Mouse (Mus musculus) limb, embryonic 14.5 days (tissue): ENCODE data around the gene Ttc1. TPM values are rescaled to one million over a fixed set of nuclear protein-coding genes. Genes with fewer than 3 reads are reported as not detected.

Experiments
- ATAC-seq: fragments of 200-750 bp; cut with Nextera tagmentation; 2 replicates; pipeline ENCODE4 v1.8.0; 2017; ENCODE audit warnings: low read depth, moderate number of reproducible peaks, moderate TSS enrichment; ENCODE audit not compliant: low FRiP score
- DNase-seq: peaks from one replicate; pipeline ENCODE4 v3.0.0-alpha.2; 2015; ENCODE audit warnings: low spot score
- H3K27ac ChIP-seq: fragments of 300-500 bp; sonication (generic); replicated peaks from 2 replicates; pipeline ENCODE4 v1.5.1; 2014; ENCODE audit warnings: low read depth, mild to moderate bottlenecking, low read length, moderate library complexity, mixed read lengths
- H3K27me3 ChIP-seq: fragments of 300-500 bp; sonication (generic); 2 replicates; pipeline ENCODE4 v1.6.1; 2014; ENCODE audit warnings: low read length, mixed read lengths; ENCODE audit not compliant: control insufficient read depth, insufficient read depth
- H3K36me3 ChIP-seq: fragments of 300-500 bp; sonication (generic); 2 replicates; pipeline ENCODE4 v1.6.1; 2014; ENCODE audit warnings: mild to moderate bottlenecking, low read length, moderate library complexity, mixed read lengths; ENCODE audit not compliant: control insufficient read depth, insufficient read depth
- H3K4me1 ChIP-seq: fragments of 300-500 bp; sonication (generic); 2 replicates; pipeline ENCODE4 v1.6.1; 2014; ENCODE audit warnings: antibody characterized with exemption, low read length, mixed read lengths; ENCODE audit not compliant: control insufficient read depth, insufficient read depth
- H3K4me2 ChIP-seq: fragments of 300-500 bp; sonication (generic); replicated peaks from 2 replicates; pipeline ENCODE4 v1.6.1; 2014; ENCODE audit warnings: low read depth, mild to moderate bottlenecking, low read length, moderate library complexity; ENCODE audit not compliant: severe bottlenecking
- H3K4me3 ChIP-seq: fragments of 300-500 bp; sonication (generic); replicated peaks from 2 replicates; pipeline ENCODE4 v1.5.1; 2014; ENCODE audit warnings: low read length
- H3K9ac ChIP-seq: fragments of 300-500 bp; sonication (generic); 2 replicates; pipeline ENCODE4 v1.6.1; 2014; ENCODE audit warnings: mild to moderate bottlenecking, low read depth, low read length, moderate library complexity; ENCODE audit not compliant: severe bottlenecking
- H3K9me3 ChIP-seq: fragments of 300-500 bp; sonication (generic); 2 replicates; pipeline ENCODE4 v1.6.1; 2016; ENCODE audit warnings: low read length; ENCODE audit not compliant: control insufficient read depth
- POLR2A ChIP-seq: fragments of 200-500 bp; IDR thresholded peaks from 2 replicates; pipeline ENCODE4 v1.8.0; 2012; ENCODE audit warnings: inconsistent platforms, mild to moderate bottlenecking, moderate library complexity, borderline replicate concordance; ENCODE audit not compliant: insufficient read depth, insufficient read length; ENCODE audit errors: extremely low read depth
- WGBS: fragments of 180-500 bp; shearing (Covaris S2); extraction: QIAGEN DNeasy Blood & Tissue Kit; methylation state at CpG from one replicate; pipeline ENCODE4 v1.1.7; 2014; 5-methylcytosine and 5-hydroxymethylcytosine counted together
- polyA plus RNA-seq, 2 experiments: library from polyadenylated mRNA; depleted of rRNA in 1 of 2; stranded (reverse) in 1 of 2; unstranded in 1 of 2; fragments of >200 nt; fragmentation: Nextera tagmentation in 1 of 2; extraction: Ambion mirVana in 1 of 2; gene quantifications; 2 replicates each; pipeline versions ENCODE4 v1.2.1 to v1.2.3; 2012 to 2014

Gene Ttc1
- polyA plus RNA-seq, 2 experiments, result 40.8 to 66.3 TPM

DNA sequence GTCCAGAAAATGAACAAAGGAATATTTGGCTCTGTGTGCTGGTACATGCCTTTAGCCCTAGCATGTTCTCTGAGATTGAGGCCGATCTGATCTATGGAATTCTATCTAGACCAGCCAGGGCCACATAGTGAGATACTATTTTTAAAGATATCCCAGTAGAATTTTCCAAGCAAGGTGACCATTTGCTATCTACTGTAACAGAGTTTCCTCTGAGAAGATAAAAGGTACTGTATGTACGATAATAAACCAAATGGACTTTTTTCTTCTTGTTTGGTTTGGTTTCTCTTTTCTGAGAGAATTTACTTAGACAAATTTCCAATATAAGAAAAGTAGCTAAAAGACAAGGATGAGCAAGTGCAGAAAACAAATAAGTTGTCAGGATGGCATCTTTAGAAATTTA is 39.4 kb downstream of the Ttc1 start:
- no peak overlapping the region for H3K9ac ChIP-seq
- no peak for TF ChIP-seq POLR2A
- 93% methylated on average over 2 of the region's 2 CpGs for WGBS

GRCm38 (mm10) chr11:43705751-43706150 is 42.1 kb downstream of the Ttc1 start:
- WGBS, result 94% methylated on average over 10 of the region's 10 CpGs
- Histone ChIP-seq H3K27me3 (no peaks in the 10 kb centered on the region), H3K4me3 (no peak overlapping the region), H3K27ac (no peak overlapping the region), H3K4me1 (no peaks in the 10 kb centered on the region), H3K4me2 (no peak overlapping the region), H3K9me3 (no peaks in the 10 kb centered on the region), H3K36me3 (peaks cover 39% of the 10 kb centered on the region), H3K9ac (no peak overlapping the region)
- no peak for ATAC-seq
- DNase-seq, result no peak
- no peak for TF ChIP-seq POLR2A

More for the DNA sequence above, 39.4 kb downstream of the Ttc1 start:
- DNase-seq, result no peak
- Histone ChIP-seq H3K36me3 (peaks cover 30% of the 10 kb centered on the region), H3K4me3 (no peak overlapping the region), H3K4me1 (no peaks in the 10 kb centered on the region), H3K9me3 (no peaks in the 10 kb centered on the region), H3K27me3 (no peaks in the 10 kb centered on the region), H3K27ac (no peak overlapping the region), H3K4me2 (no peak overlapping the region)
- ATAC-seq, result no peak

- 84% methylated on average over 1 of the region's 1 CpGs for WGBS
- Histone ChIP-seq H3K4me2 (no peak overlapping the region), H3K27me3 (no peaks in the 10 kb centered on the region), H3K36me3 (peaks cover 48% of the 10 kb centered on the region), H3K9me3 (no peaks in the 10 kb centered on the region), H3K27ac (no peak overlapping the region), H3K4me1 (no peaks in the 10 kb centered on the region), H3K4me3 (no peak overlapping the region), H3K9ac (no peak overlapping the region)
- no peak for DNase-seq
- no peak for TF ChIP-seq POLR2A
- ATAC-seq, result no peak
Observed at GRCm38 (mm10) chr11:43703552-43703951, 44.3 kb downstream of the Ttc1 start.

DNA sequence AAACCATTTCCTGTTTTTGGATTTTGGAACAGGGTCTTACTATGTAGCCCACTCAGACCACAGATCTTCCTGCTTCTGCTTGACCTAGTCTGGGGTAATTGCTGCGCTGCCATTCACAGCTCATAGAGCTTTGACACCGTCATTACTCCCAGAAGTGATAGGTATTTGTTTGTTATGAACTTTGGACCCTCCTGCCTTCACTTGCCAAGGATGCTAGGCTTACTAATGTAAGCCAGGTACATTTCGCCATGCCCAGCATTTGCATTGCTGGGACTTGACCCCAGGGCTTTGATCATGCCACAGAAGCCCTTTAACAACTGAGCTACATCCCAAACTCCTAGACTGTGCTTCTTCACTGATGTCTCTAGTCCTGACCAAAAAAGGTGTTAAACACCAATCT is 47.5 kb downstream of the Ttc1 start:
- peaks cover 47% of the 10 kb centered on the region for H3K36me3 ChIP-seq
- H3K27ac ChIP-seq, result no peak overlapping the region
- no peaks in the 10 kb centered on the region for H3K9me3 ChIP-seq
- H3K4me2 ChIP-seq, result no peak overlapping the region
- 94% methylated on average over 3 of the region's 3 CpGs for WGBS
- H3K4me3 ChIP-seq, result no peak overlapping the region
- ATAC-seq (no peak), DNase-seq (no peak)
- no peaks in the 10 kb centered on the region for H3K4me1 ChIP-seq
- H3K27me3 ChIP-seq, result no peaks in the 10 kb centered on the region
- TF ChIP-seq POLR2A, result no peak
- H3K9ac ChIP-seq, result no peak overlapping the region

- H3K27me3 ChIP-seq, result no peaks in the 10 kb centered on the region
- WGBS, result 73% methylated on average over 5 of the region's 5 CpGs
- H3K9me3 ChIP-seq, result no peaks in the 10 kb centered on the region
- TF ChIP-seq POLR2A, result no peak
- DNase-seq, result no peak
- no peak overlapping the region for H3K4me2 ChIP-seq
- ATAC-seq, result no peak
- H3K4me3 ChIP-seq, result no peak overlapping the region
- no peaks in the 10 kb centered on the region for H3K4me1 ChIP-seq
- no peak overlapping the region for H3K9ac ChIP-seq
- H3K27ac ChIP-seq, result no peak overlapping the region
- peaks cover 38% of the 10 kb centered on the region for H3K36me3 ChIP-seq
Observed at GRCm38 (mm10) chr11:43698621-43699020, 49.2 kb downstream of the Ttc1 start.

DNA sequence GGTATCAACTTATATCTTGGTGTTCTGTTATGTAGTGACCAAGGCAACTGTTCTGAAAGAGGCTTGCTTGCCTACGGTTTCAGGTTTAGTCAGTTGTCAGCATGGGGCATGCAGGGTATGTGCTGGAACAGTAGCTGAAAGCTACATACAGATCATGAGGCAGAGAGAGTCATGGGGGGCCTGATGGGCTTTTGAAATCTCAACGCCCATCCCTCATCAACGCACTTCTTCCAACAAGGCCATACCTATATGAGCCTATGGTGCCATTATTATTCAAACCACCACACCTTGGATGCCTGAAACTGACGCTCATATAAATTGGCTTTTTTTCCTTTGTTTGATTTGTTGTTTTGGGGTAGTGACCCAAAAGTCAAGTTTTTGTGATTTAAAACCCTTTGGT is 51.2 kb downstream of the Ttc1 start:
- no peaks in the 10 kb centered on the region for H3K27me3 ChIP-seq
- TF ChIP-seq POLR2A, result no peak
- no peak overlapping the region for H3K27ac ChIP-seq
- WGBS, result 90% methylated on average over 4 of the region's 4 CpGs
- H3K9ac ChIP-seq, result no peak overlapping the region
- no peaks in the 10 kb centered on the region for H3K9me3 ChIP-seq
- H3K36me3 ChIP-seq, result peaks cover 51% of the 10 kb centered on the region
- H3K4me3 ChIP-seq, result no peak overlapping the region
- ATAC-seq (no peak), DNase-seq (no peak)
- no peak overlapping the region for H3K4me2 ChIP-seq
- no peaks in the 10 kb centered on the region for H3K4me1 ChIP-seq
